Mouse (Mus musculus): ENCODE measurements around the gene Hfe. TPM values are rescaled to one million over a fixed set of nuclear protein-coding genes. Genes with fewer than 3 reads are reported as not detected.

The Hfe gene
- polyA plus RNA-seq, 1 experiment = 7.9 TPM

DNA sequence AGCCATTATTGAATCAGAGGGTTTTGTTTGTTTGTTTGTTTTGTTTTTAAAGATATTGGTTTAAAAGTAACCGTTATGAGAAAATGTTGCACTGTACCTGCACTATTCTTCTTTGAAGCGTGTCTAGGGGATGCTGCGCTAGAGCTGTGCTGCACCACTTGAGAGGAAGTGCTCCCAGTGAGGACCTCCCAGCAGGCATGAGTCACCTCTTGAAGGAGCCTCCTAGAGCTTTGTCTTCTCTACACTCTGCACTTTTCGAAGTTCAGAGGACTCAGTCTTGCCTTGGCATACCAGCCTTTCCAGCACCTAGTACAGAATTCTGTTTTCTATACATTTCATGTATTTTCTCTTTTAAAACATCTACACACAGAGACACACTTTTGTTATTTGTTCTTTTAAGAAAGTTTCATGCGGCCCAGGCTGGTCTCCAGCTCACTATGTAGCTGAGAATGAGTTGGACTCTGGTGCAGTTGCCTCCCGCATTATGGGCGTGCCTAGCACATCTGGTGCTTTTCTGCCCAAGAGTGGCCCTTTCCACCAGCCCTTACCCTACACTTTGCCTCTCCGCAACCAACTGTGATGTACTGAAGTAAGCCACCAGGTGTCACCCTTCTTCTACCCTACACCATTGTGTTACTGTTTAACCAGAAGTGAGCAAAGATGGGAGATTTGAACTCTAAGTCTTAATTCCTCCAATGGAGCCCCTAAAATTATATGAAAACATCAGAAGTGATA is 9.7 kb downstream of the Hfe start:
- Histone ChIP-seq H3K4me1 (ENCODE audit: control insufficient read depth, insufficient read depth, low read length) (no peaks in the 10 kb centered on the region), H3K4me3 (ENCODE audit: insufficient read depth, low read length) (no peak overlapping the region), H3K27ac (ENCODE audit: insufficient read depth, low read length) (peak overlapping the region; percentile 37; the same call in 1 of the 2 replicates)
- peak; percentile 51; the same call in 1 of the 2 replicates for TF ChIP-seq CTCF (IDR thresholded peaks at IDR 0.05; ENCODE audit: borderline replicate concordance, insufficient read depth, low read length)
- no peak for TF ChIP-seq POLR2A (IDR thresholded peaks at IDR 0.05; ENCODE audit: low read depth, low read length)

DNA sequence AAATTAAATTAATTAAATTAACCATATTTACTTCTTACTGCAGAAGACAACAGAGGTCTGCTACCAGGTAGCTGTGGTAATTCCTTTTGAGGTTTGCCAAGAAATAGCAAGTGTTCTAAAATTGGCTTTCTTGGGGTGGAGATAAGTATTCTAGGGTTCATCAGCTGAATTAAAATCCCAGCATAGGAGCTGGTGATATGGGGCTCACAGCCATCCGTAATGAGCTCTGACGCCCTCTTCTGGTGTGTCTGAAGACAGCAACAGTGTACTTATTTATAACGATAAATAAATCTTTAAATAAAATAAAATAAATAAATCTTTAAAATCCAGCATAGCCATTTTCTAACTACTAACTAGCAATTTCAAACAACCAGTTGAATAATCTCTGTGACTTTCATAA is 10.9 kb downstream of the Hfe start:
- Histone ChIP-seq H3K27ac (ENCODE audit: insufficient read depth, low read length) (no peak overlapping the region), H3K4me1 (ENCODE audit: control insufficient read depth, insufficient read depth, low read length) (no peaks in the 10 kb centered on the region), H3K4me3 (ENCODE audit: insufficient read depth, low read length) (no peak overlapping the region)
- TF ChIP-seq POLR2A (IDR thresholded peaks at IDR 0.05; ENCODE audit: low read depth, low read length) (no peak), CTCF (IDR thresholded peaks at IDR 0.05; ENCODE audit: borderline replicate concordance, insufficient read depth, low read length) (no peak)

DNA sequence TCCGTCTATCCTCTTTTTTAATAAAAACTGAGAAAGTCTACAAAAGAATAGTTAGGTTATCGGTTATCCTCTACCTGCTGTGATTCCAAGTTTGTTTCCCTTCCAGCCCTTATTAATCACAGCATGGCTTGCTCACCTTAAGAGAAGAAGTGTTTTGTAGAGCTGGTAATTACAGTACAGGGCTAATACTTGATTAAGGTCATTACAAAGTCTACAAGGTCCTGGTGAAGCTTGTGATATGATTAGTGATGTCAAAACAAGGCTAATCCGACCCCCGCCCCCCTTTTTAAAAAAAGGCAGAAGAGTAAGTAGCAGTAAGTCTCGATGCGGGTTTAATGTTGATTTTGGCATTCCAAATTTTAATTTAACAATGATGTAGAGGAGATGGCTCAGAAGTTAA is 11.7 kb downstream of the Hfe start:
- Histone ChIP-seq H3K27ac (ENCODE audit: insufficient read depth, low read length) (peak overlapping the region; percentile 55; the same call in 1 of the 2 replicates), H3K4me3 (ENCODE audit: insufficient read depth, low read length) (no peak overlapping the region), H3K4me1 (ENCODE audit: control insufficient read depth, insufficient read depth, low read length) (no peaks in the 10 kb centered on the region)
- TF ChIP-seq POLR2A (IDR thresholded peaks at IDR 0.05; ENCODE audit: low read depth, low read length) (no peak), CTCF (IDR thresholded peaks at IDR 0.05; ENCODE audit: borderline replicate concordance, insufficient read depth, low read length) (no peak)

DNA sequence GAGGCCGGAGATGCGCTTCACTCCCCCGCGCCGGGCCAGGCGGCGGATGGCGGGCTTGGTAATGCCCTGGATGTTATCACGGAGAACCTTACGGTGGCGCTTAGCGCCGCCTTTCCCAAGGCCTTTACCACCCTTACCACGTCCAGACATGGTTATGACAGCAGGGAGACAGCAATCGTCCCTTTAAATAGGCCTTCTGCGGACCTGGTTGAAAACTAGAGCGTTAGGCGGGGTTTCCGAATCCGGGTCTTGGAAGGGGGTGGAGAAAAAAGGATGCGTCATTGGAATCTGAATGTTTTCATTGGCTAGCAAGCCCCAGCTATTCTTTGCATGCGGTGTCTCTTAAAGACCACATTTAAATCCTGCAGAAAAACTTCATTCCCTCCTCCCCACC is 12.4 kb downstream of the Hfe start, which contains the start of gene Hist1h4c:
Gene Hist1h4c, minus strand, starts transcription at position 155 of the 394 bp plus-strand sequence.
- H3K4me1 ChIP-seq (ENCODE audit: control insufficient read depth, insufficient read depth, low read length) = no peaks in the 10 kb centered on the region
- TF ChIP-seq CTCF (IDR thresholded peaks at IDR 0.05; ENCODE audit: borderline replicate concordance, insufficient read depth, low read length) = no peak
- TF ChIP-seq POLR2A (IDR thresholded peaks at IDR 0.05; ENCODE audit: low read depth, low read length) = peak; percentile 100
- H3K4me3 ChIP-seq (ENCODE audit: insufficient read depth, low read length) = peak within 1 kb of the TSS; percentile 32
- H3K27ac ChIP-seq (ENCODE audit: insufficient read depth, low read length) = peak within 1 kb of the TSS; percentile 55

DNA sequence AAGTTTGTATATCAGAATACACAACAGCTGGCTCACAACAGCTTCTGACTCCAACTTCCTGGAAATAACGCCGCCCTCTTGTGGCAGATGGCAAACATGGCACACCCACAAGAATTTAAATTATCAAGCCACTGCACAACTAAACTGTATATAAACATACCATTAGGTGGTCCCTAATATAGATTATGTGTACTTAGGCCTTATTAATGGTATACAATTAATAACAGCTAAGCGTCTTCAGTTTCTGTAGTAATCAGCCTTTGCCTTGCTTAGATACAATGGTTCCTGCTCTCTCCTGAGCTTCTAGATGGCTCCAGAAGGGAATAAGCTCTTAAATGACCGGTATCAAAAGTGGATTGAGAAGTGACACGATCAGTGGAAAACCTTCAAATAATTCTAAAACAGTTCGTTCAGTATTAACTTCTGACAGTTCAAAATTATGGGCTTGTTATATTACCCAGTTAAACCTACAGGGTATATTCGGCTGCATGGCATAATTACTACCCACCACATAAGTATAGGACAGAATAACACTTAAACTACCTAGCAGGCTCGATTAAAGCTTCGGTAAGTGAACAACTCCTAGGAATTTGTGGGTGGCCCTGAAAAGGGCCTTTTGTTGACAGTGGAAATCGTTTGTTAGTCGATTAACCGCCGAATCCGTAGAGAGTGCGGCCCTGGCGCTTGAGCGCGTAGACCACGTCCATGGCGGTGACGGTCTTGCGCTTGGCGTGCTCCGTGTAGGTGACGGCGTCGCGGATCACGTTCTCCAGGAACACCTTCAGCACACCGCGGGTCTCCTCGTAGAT is 13.0 kb downstream of the Hfe start:
- peak overlapping the region; percentile 32 for H3K4me3 ChIP-seq (ENCODE audit: insufficient read depth, low read length)
- no peak; the same call in none of the 2 replicates for TF ChIP-seq POLR2A (IDR thresholded peaks at IDR 0.05; ENCODE audit: low read depth, low read length)
- 0 out of 2 replicates have a peak, but pooled peaks have one; percentile 39 for TF ChIP-seq CTCF (IDR thresholded peaks at IDR 0.05; ENCODE audit: borderline replicate concordance, insufficient read depth, low read length)
- peak overlapping the region; percentile 32 for H3K27ac ChIP-seq (ENCODE audit: insufficient read depth, low read length)
- H3K4me1 ChIP-seq (ENCODE audit: control insufficient read depth, insufficient read depth, low read length) = no peaks in the 10 kb centered on the region

DNA sequence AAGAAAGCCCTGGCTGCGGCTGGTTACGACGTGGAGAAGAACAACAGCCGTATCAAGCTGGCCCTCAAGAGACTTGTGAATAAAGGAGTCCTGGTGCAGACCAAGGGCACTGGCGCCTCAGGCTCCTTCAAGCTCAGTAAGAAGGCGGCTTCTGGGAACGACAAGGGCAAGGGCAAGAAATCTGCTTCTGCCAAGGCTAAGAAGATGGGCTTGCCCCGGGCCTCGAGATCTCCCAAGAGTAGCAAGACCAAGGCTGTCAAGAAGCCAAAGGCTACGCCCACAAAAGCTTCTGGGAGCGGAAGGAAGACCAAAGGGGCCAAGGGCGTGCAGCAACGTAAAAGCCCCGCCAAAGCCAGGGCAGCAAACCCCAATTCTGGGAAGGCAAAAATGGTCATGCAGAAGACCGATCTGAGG is 14.6 kb downstream of the Hfe start:
- H3K27ac ChIP-seq (ENCODE audit: insufficient read depth, low read length) = no peak overlapping the region
- H3K4me3 ChIP-seq (ENCODE audit: insufficient read depth, low read length) = no peak overlapping the region

DNA sequence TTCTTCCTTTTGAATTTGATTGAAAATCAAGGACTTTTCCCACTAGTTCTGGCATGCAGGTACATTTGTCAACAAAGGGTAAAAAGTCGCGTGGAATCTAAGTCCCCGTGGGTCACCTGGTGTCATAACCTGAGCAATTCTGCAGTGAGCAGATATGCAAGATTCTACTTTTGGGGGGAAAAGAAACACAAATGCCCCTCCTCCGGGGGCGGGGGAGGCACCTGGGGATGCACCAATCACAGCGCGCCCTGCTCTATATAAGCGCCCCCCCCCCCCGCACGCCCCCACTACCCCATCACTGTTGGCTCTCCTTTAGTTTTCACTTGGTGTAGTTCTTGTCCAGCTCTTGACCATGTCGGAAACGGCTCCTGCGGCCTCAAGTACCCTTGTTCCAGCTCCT is 15.1 kb downstream of the Hfe start, which contains the start of gene Hist1h1t:
Gene Hist1h1t, plus strand, starts transcription at position 301 of the 400 bp plus-strand sequence.
- no peak for TF ChIP-seq POLR2A (IDR thresholded peaks at IDR 0.05; ENCODE audit: low read depth, low read length)
- TF ChIP-seq CTCF (IDR thresholded peaks at IDR 0.05; ENCODE audit: borderline replicate concordance, insufficient read depth, low read length) = no peak
- no peak within 1 kb of the TSS for H3K4me3 ChIP-seq (ENCODE audit: insufficient read depth, low read length)
- no peak within 1 kb of the TSS for H3K27ac ChIP-seq (ENCODE audit: insufficient read depth, low read length)
- no peaks in the 10 kb centered on the region for H3K4me1 ChIP-seq (ENCODE audit: control insufficient read depth, insufficient read depth, low read length)

More for the DNA sequence above, 14.6 kb downstream of the Hfe start:
- H3K4me1 ChIP-seq (ENCODE audit: control insufficient read depth, insufficient read depth, low read length) = no peaks in the 10 kb centered on the region
- TF ChIP-seq POLR2A (IDR thresholded peaks at IDR 0.05; ENCODE audit: low read depth, low read length) = no peak
- no peak for TF ChIP-seq CTCF (IDR thresholded peaks at IDR 0.05; ENCODE audit: borderline replicate concordance, insufficient read depth, low read length)

DNA sequence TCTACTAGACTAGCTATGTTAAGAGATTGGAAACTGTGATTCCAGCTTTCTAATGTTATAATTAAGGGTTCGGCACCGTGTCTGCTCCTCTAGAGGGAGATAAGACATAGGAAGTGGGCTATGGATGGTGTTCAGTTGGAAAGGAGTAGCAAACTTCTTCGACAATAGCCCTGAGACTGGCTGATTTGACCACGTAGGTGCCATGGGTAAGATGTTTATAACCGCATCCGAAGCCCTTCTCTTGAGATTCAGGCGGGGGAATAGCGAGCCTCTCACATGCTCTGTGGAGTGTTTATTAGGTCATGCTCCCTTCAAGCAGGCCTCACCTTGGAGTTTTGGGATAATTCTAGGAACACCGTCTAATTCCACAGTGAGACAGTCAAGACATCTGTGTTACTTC is 15.7 kb downstream of the Hfe start:
- H3K4me1 ChIP-seq (ENCODE audit: control insufficient read depth, insufficient read depth, low read length) = no peaks in the 10 kb centered on the region
- TF ChIP-seq CTCF (IDR thresholded peaks at IDR 0.05; ENCODE audit: borderline replicate concordance, insufficient read depth, low read length) = no peak
- no peak for TF ChIP-seq POLR2A (IDR thresholded peaks at IDR 0.05; ENCODE audit: low read depth, low read length)
- no peak overlapping the region for H3K27ac ChIP-seq (ENCODE audit: insufficient read depth, low read length)
- H3K4me3 ChIP-seq (ENCODE audit: insufficient read depth, low read length) = no peak overlapping the region

DNA sequence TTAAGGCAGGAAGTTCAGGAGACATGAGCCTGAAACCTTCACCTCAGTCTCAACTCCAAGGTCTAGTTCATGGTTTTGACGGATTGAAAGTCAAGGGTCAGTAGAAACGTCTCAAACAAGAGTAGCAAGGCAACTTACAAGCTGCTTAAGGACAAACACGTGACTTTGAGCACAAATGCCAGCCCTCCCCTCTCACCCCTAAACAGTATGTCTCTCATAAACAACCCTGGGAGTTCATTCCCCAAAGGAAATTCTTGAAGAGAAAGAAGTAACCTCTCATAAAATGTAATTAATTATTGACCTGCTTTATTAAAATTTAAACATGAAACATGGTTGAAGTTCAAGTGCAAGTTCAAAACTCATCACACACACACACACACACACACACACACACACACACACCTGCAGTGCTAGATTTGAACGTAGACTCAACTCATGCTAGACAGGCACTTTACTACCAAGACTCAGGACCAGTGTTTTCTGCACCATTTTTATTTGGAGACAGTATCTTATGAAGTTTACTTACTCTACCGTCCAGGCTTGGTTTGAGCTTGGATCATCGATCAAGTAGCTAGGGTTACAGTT is 16.7 kb downstream of the Hfe start:
- no peaks in the 10 kb centered on the region for H3K4me1 ChIP-seq (ENCODE audit: control insufficient read depth, insufficient read depth, low read length)
- no peak for TF ChIP-seq CTCF (IDR thresholded peaks at IDR 0.05; ENCODE audit: borderline replicate concordance, insufficient read depth, low read length)
- TF ChIP-seq POLR2A (IDR thresholded peaks at IDR 0.05; ENCODE audit: low read depth, low read length) = no peak
- no peak overlapping the region for H3K27ac ChIP-seq (ENCODE audit: insufficient read depth, low read length)
- no peak overlapping the region for H3K4me3 ChIP-seq (ENCODE audit: insufficient read depth, low read length)
